Mouse (Mus musculus) heart, embryonic 13.5 days (tissue): ENCODE measurements around the gene Mreg. TPM values are rescaled to one million over a fixed set of nuclear protein-coding genes. Genes with fewer than 3 reads are reported as not detected.

Source experiments
- ATAC-seq: fragments of 200-750 bp; cut with Nextera tagmentation; 2 replicates; pipeline ENCODE4 v1.8.0; 2017; ENCODE audit warnings: moderate TSS enrichment; ENCODE audit not compliant: insufficient number of reproducible peaks, low FRiP score, low TSS enrichment; ENCODE audit errors: extremely low read depth
- H3K27ac ChIP-seq: fragments of 300-500 bp; sonication (generic); replicated peaks from 2 replicates; pipeline ENCODE4 v1.5.1; 2015; ENCODE audit warnings: moderate library complexity, mild to moderate bottlenecking, inconsistent platforms
- H3K27me3 ChIP-seq: fragments of 300-500 bp; sonication (generic); replicated peaks from 2 replicates; pipeline ENCODE4 v1.6.1; 2015; ENCODE audit warnings: mild to moderate bottlenecking, inconsistent platforms
- H3K36me3 ChIP-seq: fragments of 300-500 bp; sonication (generic); 2 replicates; pipeline ENCODE4 v1.6.1; 2015; ENCODE audit warnings: mild to moderate bottlenecking, inconsistent platforms
- H3K4me1 ChIP-seq: fragments of 300-500 bp; sonication (generic); 2 replicates; pipeline ENCODE4 v1.6.1; 2015; ENCODE audit warnings: inconsistent platforms
- H3K4me2 ChIP-seq: fragments of 300-500 bp; sonication (generic); 2 replicates; pipeline ENCODE4 v1.6.1; 2015; ENCODE audit warnings: inconsistent platforms, mild to moderate bottlenecking, moderate library complexity
- H3K4me3 ChIP-seq: fragments of 300-500 bp; sonication (generic); 2 replicates; pipeline ENCODE4 v1.5.1; 2015; ENCODE audit warnings: moderate library complexity, mild to moderate bottlenecking, inconsistent platforms
- H3K9ac ChIP-seq: fragments of 300-500 bp; sonication (generic); 2 replicates; pipeline ENCODE4 v1.6.1; 2015; ENCODE audit warnings: inconsistent platforms, mild to moderate bottlenecking, moderate library complexity
- H3K9me3 ChIP-seq: fragments of 300-500 bp; sonication (generic); 2 replicates; pipeline ENCODE4 v1.6.1; 2016; ENCODE audit warnings: inconsistent platforms
- WGBS: fragments of 180-500 bp; shearing (Covaris S2); methylation state at CpG from one replicate; pipeline ENCODE4 v1.1.7; 2015; ENCODE audit warnings: mixed read lengths; 5-methylcytosine and 5-hydroxymethylcytosine counted together
- polyA plus RNA-seq: library from polyadenylated mRNA; unstranded; fragments of >200 nt; fragmentation: Nextera tagmentation; extraction: Ambion mirVana; gene quantifications from 2 replicates; pipeline ENCODE4 v1.2.1, GENCODE M21; 2015

Mreg gene
- polyA plus RNA-seq, 1 experiment from 2014 or later, result 4.0 TPM

GRCm38 (mm10) chr1:72166468-72166814, 45.7 kb downstream of the Mreg start:
- Histone ChIP-seq H3K4me3 (no peak overlapping the region), H3K27ac (no peak overlapping the region)
- WGBS, result 86% methylated on average over 5 of the region's 5 CpGs

GRCm38 (mm10) chr1:72165723-72166467, 46.2 kb downstream of the Mreg start:
- no peak overlapping the region for H3K4me2 ChIP-seq
- H3K27me3 ChIP-seq, result no peaks in the 10 kb centered on the region
- H3K36me3 ChIP-seq, result no peaks in the 10 kb centered on the region
- H3K9ac ChIP-seq, result no peak overlapping the region
- no peak overlapping the region for H3K4me3 ChIP-seq
- no peaks in the 10 kb centered on the region for H3K9me3 ChIP-seq
- H3K4me1 ChIP-seq, result peaks cover 2% of the 10 kb centered on the region
- 59% methylated on average over 20 of the region's 20 CpGs for WGBS
- no peak overlapping the region for H3K27ac ChIP-seq
- no peak for ATAC-seq

More at GRCm38 (mm10) chr1:72166468-72166814, 45.7 kb downstream of the Mreg start:
- no peaks in the 10 kb centered on the region for H3K27me3 ChIP-seq
- H3K36me3 ChIP-seq, result no peaks in the 10 kb centered on the region
- no peak overlapping the region for H3K9ac ChIP-seq
- no peak overlapping the region for H3K4me2 ChIP-seq
- no peaks in the 10 kb centered on the region for H3K9me3 ChIP-seq
- peaks cover 8% of the 10 kb centered on the region for H3K4me1 ChIP-seq
- no peak for ATAC-seq

- Histone ChIP-seq H3K27me3 (no peaks in the 10 kb centered on the region), H3K4me2 (no peak overlapping the region), H3K4me1 (no peaks in the 10 kb centered on the region), H3K4me3 (no peak overlapping the region), H3K9ac (no peak overlapping the region), H3K9me3 (no peaks in the 10 kb centered on the region), H3K27ac (no peak overlapping the region), H3K36me3 (no peaks in the 10 kb centered on the region)
- no peak for ATAC-seq
- 84% methylated on average over 7 of the region's 7 CpGs for WGBS
Measured at GRCm38 (mm10) chr1:72160321-72160720, 51.8 kb downstream of the Mreg start.

GRCm38 (mm10) chr1:72145041-72145440, 67.1 kb downstream of the Mreg start:
- Histone ChIP-seq H3K9ac (no peak overlapping the region), H3K4me2 (no peak overlapping the region), H3K4me1 (peaks cover 3% of the 10 kb centered on the region), H3K4me3 (no peak overlapping the region), H3K9me3 (no peaks in the 10 kb centered on the region), H3K27me3 (no peaks in the 10 kb centered on the region), H3K27ac (no peak overlapping the region), H3K36me3 (no peaks in the 10 kb centered on the region)
- no peak for ATAC-seq

GRCm38 (mm10) chr1:72144426-72144825, 67.7 kb downstream of the Mreg start:
- H3K9ac ChIP-seq, result no peak overlapping the region
- no peak overlapping the region for H3K4me2 ChIP-seq
- no peaks in the 10 kb centered on the region for H3K36me3 ChIP-seq
- H3K27me3 ChIP-seq, result no peaks in the 10 kb centered on the region
- no peak overlapping the region for H3K27ac ChIP-seq
- 76% methylated on average over 4 of the region's 4 CpGs for WGBS
- H3K4me1 ChIP-seq, result peaks cover 3% of the 10 kb centered on the region
- H3K9me3 ChIP-seq, result no peaks in the 10 kb centered on the region
- no peak overlapping the region for H3K4me3 ChIP-seq
- ATAC-seq, result no peak

GRCm38 (mm10) chr1:72141893-72142480, 70.1 kb downstream of the Mreg start:
- Histone ChIP-seq H3K4me3 (peak overlapping the region; percentile 42), H3K4me2 (peak overlapping the region; percentile 69), H3K36me3 (no peaks in the 10 kb centered on the region), H3K4me1 (peaks cover 3% of the 10 kb centered on the region), H3K27me3 (no peaks in the 10 kb centered on the region), H3K27ac (no peak overlapping the region), H3K9ac (peak overlapping the region; percentile 76), H3K9me3 (no peaks in the 10 kb centered on the region)
- WGBS, result 5% methylated on average over 11 of the region's 11 CpGs
- no peak for ATAC-seq

- no peaks in the 10 kb centered on the region for H3K4me1 ChIP-seq
- H3K4me2 ChIP-seq, result no peak overlapping the region
- no peak overlapping the region for H3K27ac ChIP-seq
- ATAC-seq, result no peak
- no peaks in the 10 kb centered on the region for H3K27me3 ChIP-seq
- H3K9me3 ChIP-seq, result peaks cover 9% of the 10 kb centered on the region
- H3K9ac ChIP-seq, result no peak overlapping the region
- 87% methylated on average over 10 of the region's 10 CpGs for WGBS
- H3K4me3 ChIP-seq, result no peak overlapping the region
- H3K36me3 ChIP-seq, result no peaks in the 10 kb centered on the region
Measured at GRCm38 (mm10) chr1:72136101-72136500, 76.0 kb downstream of the Mreg start.

- Histone ChIP-seq H3K4me1 (no peaks in the 10 kb centered on the region), H3K27ac (no peak overlapping the region), H3K4me2 (no peak overlapping the region), H3K4me3 (no peak overlapping the region), H3K9me3 (peaks cover 9% of the 10 kb centered on the region), H3K36me3 (no peaks in the 10 kb centered on the region), H3K9ac (no peak overlapping the region), H3K27me3 (no peaks in the 10 kb centered on the region)
- no peak for ATAC-seq
- 73% methylated on average over 1 of the region's 1 CpGs for WGBS
Measured at GRCm38 (mm10) chr1:72134534-72134933, 77.6 kb downstream of the Mreg start.

- H3K9ac ChIP-seq, result no peak overlapping the region
- ATAC-seq, result no peak
- peak overlapping the region; percentile 52 for H3K4me2 ChIP-seq
- WGBS, result 30% methylated on average over 23 of the region's 23 CpGs
- no peaks in the 10 kb centered on the region for H3K36me3 ChIP-seq
- no peak overlapping the region for H3K4me3 ChIP-seq
- H3K27ac ChIP-seq, result no peak overlapping the region
- 0 out of 2 replicates have a peak, but pooled peaks cover 5% of the 10 kb centered on the region for H3K4me1 ChIP-seq
- H3K9me3 ChIP-seq, result no peaks in the 10 kb centered on the region
- no peaks in the 10 kb centered on the region for H3K27me3 ChIP-seq
Measured at GRCm38 (mm10) chr1:72123434-72124297, 88.4 kb downstream of the Mreg start.

- Histone ChIP-seq H3K27ac (no peak overlapping the region), H3K4me1 (0 out of 2 replicates have a peak, but pooled peaks cover 5% of the 10 kb centered on the region), H3K27me3 (no peaks in the 10 kb centered on the region), H3K36me3 (no peaks in the 10 kb centered on the region), H3K4me2 (no peak overlapping the region), H3K4me3 (no peak overlapping the region), H3K9ac (no peak overlapping the region), H3K9me3 (no peaks in the 10 kb centered on the region)
- WGBS, result 81% methylated on average over 17 of the region's 17 CpGs
- ATAC-seq, result no peak
Measured at GRCm38 (mm10) chr1:72121608-72122185, 90.4 kb downstream of the Mreg start.

GRCm38 (mm10) chr1:72119981-72120380, 92.1 kb downstream of the Mreg start:
- Histone ChIP-seq H3K4me2 (no peak overlapping the region), H3K9ac (no peak overlapping the region), H3K4me3 (no peak overlapping the region), H3K27ac (no peak overlapping the region), H3K9me3 (no peaks in the 10 kb centered on the region), H3K27me3 (no peaks in the 10 kb centered on the region), H3K36me3 (no peaks in the 10 kb centered on the region), H3K4me1 (0 out of 2 replicates have a peak, but pooled peaks cover 5% of the 10 kb centered on the region)
- 52% methylated on average over 4 of the region's 4 CpGs for WGBS
- no peak for ATAC-seq
